Mouse (Mus musculus) heart, adult 2 months (tissue): Measurements from ENCODE around the gene Yif1b. TPM values are rescaled to one million over a fixed set of nuclear protein-coding genes. Genes with fewer than 3 reads are reported as not detected.
"Not testable (repeated sequence)": the region's sequence is repeated elsewhere in the genome, so short reads cannot be mapped to it uniquely, and the experiment has no call there.

ENCODE experiments used
- DNase-seq, 2 experiments: peaks; one replicate each; pipeline ENCODE4 v3.0.0; 2021
- H3K27ac ChIP-seq: fragments of 200-600 bp; 2 replicates; pipeline ENCODE4 v1.8.1; 2022
- H3K27me3 ChIP-seq: fragments of 200-500 bp; 2 replicates; pipeline ENCODE4 v1.6.1; 2012; ENCODE audit warnings: mild to moderate bottlenecking, low read length, inconsistent platforms, mixed read lengths; ENCODE audit not compliant: control insufficient read depth, insufficient read depth
- H3K36me3 ChIP-seq: fragments of 200-500 bp; 2 replicates; pipeline ENCODE4 v1.6.1; 2012; ENCODE audit warnings: low read length, inconsistent platforms; ENCODE audit not compliant: control insufficient read depth, insufficient read depth
- H3K4me1 ChIP-seq: fragments of 200-500 bp; 2 replicates; pipeline ENCODE4 v1.6.1; 2011; ENCODE audit warnings: low read length; ENCODE audit not compliant: control insufficient read depth, insufficient read depth
- H3K4me3 ChIP-seq: fragments of 200-600 bp; 2 replicates; pipeline ENCODE4 v1.8.1; 2022
- H3K79me2 ChIP-seq: fragments of 200-500 bp; replicated peaks from 2 replicates; pipeline ENCODE4 v1.6.1; 2012; ENCODE audit warnings: mild to moderate bottlenecking, inconsistent platforms, low read length, moderate library complexity, mixed read lengths; ENCODE audit not compliant: control insufficient read depth, insufficient read depth
- H3K9ac ChIP-seq: fragments of 200-500 bp; 2 replicates; pipeline ENCODE4 v1.6.1; 2012; ENCODE audit warnings: low read depth, mild to moderate bottlenecking, control low read depth, inconsistent platforms, low read length, mixed read lengths
- CTCF ChIP-seq: fragments of 200-600 bp; IDR thresholded peaks from 2 replicates; pipeline ENCODE4 v1.8.1; 2022; ENCODE audit warnings: antibody characterized with exemption, mild to moderate bottlenecking, moderate library complexity
- EP300 ChIP-seq: fragments of 200-500 bp; IDR thresholded peaks from 2 replicates; pipeline ENCODE4 v1.6.1; 2011; ENCODE audit warnings: low read depth, low read length, control low read depth; ENCODE audit not compliant: insufficient read depth
- POLR2A ChIP-seq: fragments of 200-500 bp; IDR thresholded peaks from 2 replicates; pipeline ENCODE4 v1.6.1; 2011; ENCODE audit warnings: mild to moderate bottlenecking, low read depth, low read length, control low read depth; ENCODE audit not compliant: insufficient read depth
- WGBS: fragments of 180-500 bp; shearing (Covaris S2); methylation state at CpG from one replicate; pipeline ENCODE4 v1.1.7; 2018; 5-methylcytosine and 5-hydroxymethylcytosine counted together
- intact Hi-C: fragments of 180-260 bp; cut with DNase I; formaldehyde crosslinking; loops from one replicate; pipeline ENCODE4 v1.15.1; 2025
- polyA plus RNA-seq: library from polyadenylated mRNA; depleted of rRNA; stranded (reverse); fragments of >200 nt; gene quantifications from 2 replicates; pipeline ENCODE4 v1.2.3, GENCODE M21; 2012
- total RNA-seq, 2 experiments: library from RNA; stranded (reverse); gene quantifications; 2 replicates each; pipeline ENCODE4 v1.2.3; 2021

Yif1b gene
- total and polyA plus RNA-seq, 3 experiments = 63.6 to 138 (median 74.6) TPM

- TF ChIP-seq CTCF (peak; percentile 59), EP300 (no peak), POLR2A (no peak)
- H3K27ac ChIP-seq = no peak overlapping the region; the same call in 1 of the 2 replicates
- no peak overlapping the region for H3K9ac ChIP-seq
- no peak overlapping the region for H3K4me3 ChIP-seq
- 90% methylated on average over 5 of the region's 5 CpGs for WGBS
- DNase-seq = no peak
- intact Hi-C loops = loop anchor here (5.0 kb wide), 1 partner anchor 52 kb away; the partner anchor contains the start of gene Psmd8
- H3K4me1 ChIP-seq = peaks cover 11% of the 10 kb centered on the region
- H3K79me2 ChIP-seq = no peaks in the 10 kb centered on the region
- H3K27me3 ChIP-seq = no peaks in the 10 kb centered on the region
- H3K36me3 ChIP-seq = no peaks in the 10 kb centered on the region
These were observed 3.5 kb upstream of the Yif1b start for GRCm38 (mm10) chr7:29234661-29235060.

GRCm38 (mm10) chr7:29236593-29236992 is 1.5 kb upstream of the Yif1b start:
- no peak for DNase-seq
- H3K4me1 ChIP-seq = peaks cover 8% of the 10 kb centered on the region
- WGBS = 41% methylated on average over 4 of the region's 4 CpGs
- no peak overlapping the region for H3K9ac ChIP-seq
- H3K4me3 ChIP-seq = no peak overlapping the region
- H3K27ac ChIP-seq = no peak overlapping the region
- no peaks in the 10 kb centered on the region for H3K27me3 ChIP-seq
- H3K36me3 ChIP-seq = no peaks in the 10 kb centered on the region
- TF ChIP-seq CTCF = no peak
- no peak for TF ChIP-seq EP300
- no peak for TF ChIP-seq POLR2A
- no peaks in the 10 kb centered on the region for H3K79me2 ChIP-seq
- intact Hi-C loops = no loop called here

GRCm38 (mm10) chr7:29237596-29237995 is 533 bp upstream of the Yif1b start:
- H3K27ac ChIP-seq = peak overlapping the region; percentile 88
- H3K9ac ChIP-seq = peak overlapping the region; percentile 46; the same call in 1 of the 2 replicates
- 21% methylated on average over 6 of the region's 6 CpGs for WGBS
- intact Hi-C loops, H3K4me1 ChIP-seq, H3K36me3 ChIP-seq, H3K79me2 ChIP-seq, H3K27me3 ChIP-seq: not testable (repeated sequence)
- peak in 1 of 2 experiments; percentile 29 for DNase-seq
- peak overlapping the region; percentile 49 for H3K4me3 ChIP-seq

GRCm38 (mm10) chr7:29244732-29245416 is 6.7 kb downstream of the Yif1b start:
- 86% methylated on average over 7 of the region's 7 CpGs for WGBS
- TF ChIP-seq EP300 (no peak), POLR2A (no peak), CTCF (peak; percentile 74)
- H3K79me2 ChIP-seq = no peaks in the 10 kb centered on the region

GRCm38 (mm10) chr7:29246015-29246414 is 7.9 kb downstream of the Yif1b start:
- 80% methylated on average over 5 of the region's 5 CpGs for WGBS
- Histone ChIP-seq H3K27ac (no peak overlapping the region), H3K4me3 (no peak overlapping the region), H3K36me3 (no peaks in the 10 kb centered on the region), H3K79me2 (no peaks in the 10 kb centered on the region), H3K27me3 (no peaks in the 10 kb centered on the region), H3K4me1 (no peaks in the 10 kb centered on the region; the same call in 1 of the 2 replicates), H3K9ac (no peak overlapping the region)
- intact Hi-C loops = loop anchor here (5.0 kb wide), 1 partner anchor 36 kb away; the partner anchor contains the start of gene Spint2
- TF ChIP-seq EP300 (no peak), CTCF (no peak), POLR2A (no peak)
- no peak for DNase-seq

More at GRCm38 (mm10) chr7:29244732-29245416, 6.7 kb downstream of the Yif1b start:
- Histone ChIP-seq H3K4me1 (no peaks in the 10 kb centered on the region; the same call in 1 of the 2 replicates), H3K36me3 (no peaks in the 10 kb centered on the region), H3K9ac (no peak overlapping the region), H3K27ac (no peak overlapping the region), H3K27me3 (no peaks in the 10 kb centered on the region), H3K4me3 (no peak overlapping the region)
- DNase-seq = peak in 1 of 2 experiments; percentile 43
- intact Hi-C loops = loop anchor here (1.0 to 5.0 kb wide), 2 partner anchors 37 to 65 kb away; partner anchors contain the start of genes Psmd8 and Spint2

GRCm38 (mm10) chr7:29246619-29247313 is 8.6 kb downstream of the Yif1b start:
- Histone ChIP-seq H3K79me2 (no peaks in the 10 kb centered on the region), H3K27ac (no peak overlapping the region), H3K4me3 (no peak overlapping the region), H3K9ac (no peak overlapping the region), H3K36me3 (no peaks in the 10 kb centered on the region), H3K27me3 (no peaks in the 10 kb centered on the region), H3K4me1 (no peaks in the 10 kb centered on the region; the same call in 1 of the 2 replicates)
- no peak for DNase-seq
- 85% methylated on average over 21 of the region's 21 CpGs for WGBS
- TF ChIP-seq EP300 = no peak
- TF ChIP-seq CTCF = no peak
- no peak for TF ChIP-seq POLR2A
- intact Hi-C loops = loop anchor here (1.0 to 5.0 kb wide), 2 partner anchors 36 to 51 kb away; partner anchors contain the start of gene Spint2
